Mouse (Mus musculus): Measurements from ENCODE around the gene Bag5.

GRCm38 (mm10) chr12:111747421-111747820 lies 34.4 kb upstream of the Bag5 start:
- no peak for TF ChIP-seq CTCF (IDR thresholded peaks at IDR 0.05 in 2 of 3, conservative IDR thresholded peaks at IDR 0.05 in 1 of 3; ENCODE audit: control insufficient read depth in 1 of 3, insufficient read depth in 1 of 3, low read depth in 2 of 3, low read length in 3 of 3, poor library complexity in 1 of 3, severe bottlenecking in 1 of 3)
- TF ChIP-seq MAZ (IDR thresholded peaks at IDR 0.05; ENCODE audit: low read depth, low read length) = no peak
- no peak for TF ChIP-seq NRF1 (IDR thresholded peaks at IDR 0.05; ENCODE audit: insufficient read depth, low read depth, low read length, poor library complexity, severe bottlenecking)
- no peak for TF ChIP-seq NELFE (IDR thresholded peaks at IDR 0.05; ENCODE audit: low read depth, low read length)
- TF ChIP-seq POLR2A (IDR thresholded peaks at IDR 0.05; ENCODE audit: control insufficient read depth in 1 of 2, insufficient read depth in 1 of 2, low read depth in 1 of 2, low read length in 2 of 2, poor library complexity in 1 of 2) = no peak
- TF ChIP-seq E2F4 (IDR thresholded peaks at IDR 0.05; ENCODE audit: borderline replicate concordance, low read depth, low read length) = no peak
- no peak for TF ChIP-seq SMC3 (IDR thresholded peaks at IDR 0.05; ENCODE audit: low read depth, low read length)
